Mouse (Mus musculus) ES-E14 (cell line): Measurements from ENCODE around the gene Zer1. TPM values are rescaled to one million over a fixed set of nuclear protein-coding genes. Genes with fewer than 3 reads are reported as not detected.
"Not testable (repeated sequence)": the region's sequence is repeated elsewhere in the genome, so short reads cannot be mapped to it uniquely, and the experiment has no call there.

Source experiments
- DNase-seq: peaks from one replicate; pipeline ENCODE4 v3.0.0-alpha.2; 2013; ENCODE audit warnings: low read depth, low spot score
- H3K27ac ChIP-seq: 2 replicates; pipeline ENCODE4 v1.5.1; 2012; ENCODE audit warnings: low read depth, mild to moderate bottlenecking, low read length, moderate library complexity, mixed read lengths; ENCODE audit not compliant: poor library complexity, insufficient read depth, severe bottlenecking
- H3K36me3 ChIP-seq: 2 replicates; pipeline ENCODE4 v1.6.1; 2012; ENCODE audit warnings: mild to moderate bottlenecking, low read length, moderate library complexity, mixed read lengths; ENCODE audit not compliant: control insufficient read depth, poor library complexity, insufficient read depth, severe bottlenecking
- H3K4me1 ChIP-seq, 2 experiments: fragments of 150-350 bp in 1 of 2; sonication (generic) in 1 of 2; 2 replicates each; pipeline ENCODE4 v1.6.1; 2012; ENCODE audit warnings: low read length in 2 of 2, mild to moderate bottlenecking in 1 of 2, mixed read lengths in 1 of 2; ENCODE audit not compliant: control insufficient read depth in 2 of 2, insufficient read depth in 2 of 2, poor library complexity in 1 of 2
- H3K4me3 ChIP-seq, 2 experiments: fragments of 150-350 bp in 1 of 2; sonication (generic) in 1 of 2; 2 replicates each; pipeline ENCODE4 v1.5.1; 2012; ENCODE audit warnings: low read length in 2 of 2, low read depth in 1 of 2, mild to moderate bottlenecking in 1 of 2, mixed read lengths in 1 of 2; ENCODE audit not compliant: insufficient read depth in 1 of 2, poor library complexity in 1 of 2, severe bottlenecking in 1 of 2
- H3K9ac ChIP-seq: 2 replicates; pipeline ENCODE4 v1.6.1; 2012; ENCODE audit warnings: low read depth, mild to moderate bottlenecking, low read length, mixed read lengths; ENCODE audit not compliant: poor library complexity, insufficient read depth, severe bottlenecking
- H3K9me3 ChIP-seq: fragments of 150-350 bp; sonication (generic); 2 replicates; pipeline ENCODE4 v1.6.1; 2012; ENCODE audit warnings: low read depth, mild to moderate bottlenecking, low read length; ENCODE audit not compliant: control insufficient read depth, insufficient read depth
- CHD2 ChIP-seq: IDR thresholded peaks from 2 replicates; pipeline ENCODE4 v1.6.1; 2014; ENCODE audit warnings: mild to moderate bottlenecking, low read depth, low read length, inconsistent platforms
- HCFC1 ChIP-seq: IDR thresholded peaks from 2 replicates; pipeline ENCODE4 v1.6.1; 2012; ENCODE audit warnings: low read length, inconsistent platforms, borderline replicate concordance; ENCODE audit not compliant: insufficient read depth
- MAFK ChIP-seq: IDR thresholded peaks from 2 replicates; pipeline ENCODE4 v1.6.1; 2014; ENCODE audit warnings: mild to moderate bottlenecking, low read depth, low read length, inconsistent platforms; ENCODE audit not compliant: insufficient read depth
- ZC3H11A ChIP-seq: IDR thresholded peaks from 2 replicates; pipeline ENCODE4 v1.6.1; 2012; ENCODE audit warnings: low read depth, mild to moderate bottlenecking, inconsistent platforms, low read length, borderline replicate concordance
- ZNF384 ChIP-seq: IDR thresholded peaks from 2 replicates; pipeline ENCODE4 v1.6.1; 2012; ENCODE audit warnings: low read depth, low read length, inconsistent platforms
- in situ Hi-C, 2 experiments: fragments of 600-800 bp; cut with MboI; formaldehyde crosslinking; loops; one replicate each; pipeline ENCODE4 v1.15.1; 2025; ENCODE audit warnings: low sequenced_read_pairs in 2 of 2, inconsistent platforms in 1 of 2; ENCODE audit not compliant: unreplicated experiment in 2 of 2
- total RNA-seq: library from RNA; depleted of rRNA; stranded (reverse); fragments of 300-350 nt; gene quantifications from 2 replicates; pipeline ENCODE4 v1.2.3, GENCODE M21; 2012

The Zer1 gene
- total RNA-seq, 1 experiment, result 11.4 TPM

GRCm38 (mm10) chr2:30056736-30057135 lies 67.6 kb downstream of the Zer1 start:
- no peak for TF ChIP-seq CHD2
- no peak for TF ChIP-seq ZC3H11A
- no peak for TF ChIP-seq MAFK
- TF ChIP-seq ZNF384, result no peak
- no peak for TF ChIP-seq HCFC1
- no peak for DNase-seq
- peak overlapping the region; percentile 5; the same call in 1 of the 2 replicates for H3K27ac ChIP-seq

GRCm38 (mm10) chr2:30055310-30055709 lies 69.1 kb downstream of the Zer1 start:
- H3K36me3 ChIP-seq, H3K9me3 ChIP-seq, in situ Hi-C loops, H3K4me3 ChIP-seq, DNase-seq, H3K4me1 ChIP-seq, H3K27ac ChIP-seq, H3K9ac ChIP-seq: not testable (repeated sequence)

More at GRCm38 (mm10) chr2:30056736-30057135, 67.6 kb downstream of the Zer1 start:
- Histone ChIP-seq H3K4me3 (no peak overlapping the region), H3K9me3 (no peaks in the 10 kb centered on the region), H3K9ac (no peak overlapping the region), H3K4me1 (peaks cover 0 to 9% of the 10 kb centered on the region in 2 experiments), H3K36me3 (no peaks in the 10 kb centered on the region)
- in situ Hi-C loops, result no loop called here

- in situ Hi-C loops, result no loop called here
- no peak overlapping the region for H3K4me3 ChIP-seq
- H3K27ac ChIP-seq, result no peak overlapping the region; the same call in 1 of the 2 replicates
- H3K9ac ChIP-seq, result 0 out of 2 replicates have a peak overlapping the region, but pooled peaks have one; percentile 7
- H3K9me3 ChIP-seq, result no peaks in the 10 kb centered on the region
- peaks cover under 1% of the 10 kb centered on the region; the same call in 1 of the 2 replicates for H3K36me3 ChIP-seq
- TF ChIP-seq ZNF384, result no peak
- TF ChIP-seq MAFK, result no peak
- no peak for DNase-seq
- H3K4me1 ChIP-seq, result peaks cover 3 to 13% of the 10 kb centered on the region in 2 experiments; a peak in 3 of 4 replicates
Measured at GRCm38 (mm10) chr2:30051992-30052761, 72.2 kb downstream of the Zer1 start.

- no peak for DNase-seq
- in situ Hi-C loops, result no loop called here
- peak overlapping the region; percentile 91; the same call in 1 of the 2 replicates for H3K9ac ChIP-seq
- H3K27ac ChIP-seq, result peak overlapping the region; percentile 32; the same call in 1 of the 2 replicates
- peaks cover 3 to 12% of the 10 kb centered on the region in 2 experiments; a peak in 2 of 4 replicates for H3K4me1 ChIP-seq
- no peak overlapping the region; a peak in 1 of 4 replicates for H3K4me3 ChIP-seq
- no peaks in the 10 kb centered on the region for H3K9me3 ChIP-seq
- peaks cover 5% of the 10 kb centered on the region; the same call in 1 of the 2 replicates for H3K36me3 ChIP-seq
- TF ChIP-seq MAFK (no peak), HCFC1 (no peak), CHD2 (no peak), ZNF384 (no peak), ZC3H11A (no peak)
Measured at GRCm38 (mm10) chr2:30049831-30050230, 74.6 kb downstream of the Zer1 start.
